Mouse (Mus musculus) limb, embryonic 14.5 days (tissue): ENCODE results near the gene Olfr1336. TPM values are rescaled to one million over a fixed set of nuclear protein-coding genes. Genes with fewer than 3 reads are reported as not detected.

Experiments used
- ATAC-seq: fragments of 200-750 bp; cut with Nextera tagmentation; 2 replicates; pipeline ENCODE4 v1.8.0; 2017; ENCODE audit warnings: low read depth, moderate number of reproducible peaks, moderate TSS enrichment; ENCODE audit not compliant: low FRiP score
- DNase-seq: peaks from one replicate; pipeline ENCODE4 v3.0.0-alpha.2; 2015; ENCODE audit warnings: low spot score
- H3K27ac ChIP-seq: fragments of 300-500 bp; sonication (generic); replicated peaks from 2 replicates; pipeline ENCODE4 v1.5.1; 2014; ENCODE audit warnings: low read depth, mild to moderate bottlenecking, low read length, moderate library complexity, mixed read lengths
- H3K27me3 ChIP-seq: fragments of 300-500 bp; sonication (generic); 2 replicates; pipeline ENCODE4 v1.6.1; 2014; ENCODE audit warnings: low read length, mixed read lengths; ENCODE audit not compliant: control insufficient read depth, insufficient read depth
- H3K36me3 ChIP-seq: fragments of 300-500 bp; sonication (generic); 2 replicates; pipeline ENCODE4 v1.6.1; 2014; ENCODE audit warnings: mild to moderate bottlenecking, low read length, moderate library complexity, mixed read lengths; ENCODE audit not compliant: control insufficient read depth, insufficient read depth
- H3K4me1 ChIP-seq: fragments of 300-500 bp; sonication (generic); 2 replicates; pipeline ENCODE4 v1.6.1; 2014; ENCODE audit warnings: antibody characterized with exemption, low read length, mixed read lengths; ENCODE audit not compliant: control insufficient read depth, insufficient read depth
- H3K4me2 ChIP-seq: fragments of 300-500 bp; sonication (generic); replicated peaks from 2 replicates; pipeline ENCODE4 v1.6.1; 2014; ENCODE audit warnings: low read depth, mild to moderate bottlenecking, low read length, moderate library complexity; ENCODE audit not compliant: severe bottlenecking
- H3K4me3 ChIP-seq: fragments of 300-500 bp; sonication (generic); replicated peaks from 2 replicates; pipeline ENCODE4 v1.5.1; 2014; ENCODE audit warnings: low read length
- H3K9ac ChIP-seq: fragments of 300-500 bp; sonication (generic); 2 replicates; pipeline ENCODE4 v1.6.1; 2014; ENCODE audit warnings: mild to moderate bottlenecking, low read depth, low read length, moderate library complexity; ENCODE audit not compliant: severe bottlenecking
- H3K9me3 ChIP-seq: fragments of 300-500 bp; sonication (generic); 2 replicates; pipeline ENCODE4 v1.6.1; 2016; ENCODE audit warnings: low read length; ENCODE audit not compliant: control insufficient read depth
- POLR2A ChIP-seq: fragments of 200-500 bp; IDR thresholded peaks from 2 replicates; pipeline ENCODE4 v1.8.0; 2012; ENCODE audit warnings: inconsistent platforms, mild to moderate bottlenecking, moderate library complexity, borderline replicate concordance; ENCODE audit not compliant: insufficient read depth, insufficient read length; ENCODE audit errors: extremely low read depth
- WGBS: fragments of 180-500 bp; shearing (Covaris S2); extraction: QIAGEN DNeasy Blood & Tissue Kit; methylation state at CpG from one replicate; pipeline ENCODE4 v1.1.7; 2014; 5-methylcytosine and 5-hydroxymethylcytosine counted together
- polyA plus RNA-seq, 2 experiments: library from polyadenylated mRNA; depleted of rRNA in 1 of 2; stranded (reverse) in 1 of 2; unstranded in 1 of 2; fragments of >200 nt; fragmentation: Nextera tagmentation in 1 of 2; extraction: Ambion mirVana in 1 of 2; gene quantifications; 2 replicates each; pipeline versions ENCODE4 v1.2.1 to v1.2.3; 2012 to 2014

Gene Olfr1336
- polyA plus RNA-seq, 2 experiments = not detected

DNA sequence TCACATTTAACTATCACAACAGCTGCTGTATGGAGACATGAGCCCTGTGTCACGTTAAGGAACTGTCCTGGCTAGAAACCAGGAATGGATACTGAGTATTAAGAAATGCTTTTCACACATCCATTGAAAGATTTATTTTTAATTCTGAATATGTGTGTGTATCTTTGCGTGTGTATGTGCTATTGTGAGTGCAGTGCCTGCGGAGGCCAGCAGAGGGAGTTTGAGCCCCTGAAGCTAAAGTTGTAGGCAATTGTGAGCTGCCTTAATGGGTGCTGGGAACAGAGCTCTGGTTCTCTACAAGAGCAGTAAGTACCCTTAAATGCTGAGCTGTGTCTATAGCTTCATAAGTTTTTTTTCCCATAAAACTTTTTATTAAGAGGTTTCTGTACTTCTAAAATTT is 26.6 kb upstream of the Olfr1336 start:
- Histone ChIP-seq H3K4me2 (no peak overlapping the region), H3K4me1 (no peaks in the 10 kb centered on the region), H3K36me3 (no peaks in the 10 kb centered on the region), H3K4me3 (no peak overlapping the region), H3K27me3 (no peaks in the 10 kb centered on the region), H3K9ac (no peak overlapping the region), H3K27ac (no peak overlapping the region), H3K9me3 (peaks cover 4% of the 10 kb centered on the region; the same call in 1 of the 2 replicates)
- no peak for TF ChIP-seq POLR2A
- no peak for ATAC-seq
- no peak for DNase-seq
- WGBS = 82% methylated on average over 3 of the region's 3 CpGs

DNA sequence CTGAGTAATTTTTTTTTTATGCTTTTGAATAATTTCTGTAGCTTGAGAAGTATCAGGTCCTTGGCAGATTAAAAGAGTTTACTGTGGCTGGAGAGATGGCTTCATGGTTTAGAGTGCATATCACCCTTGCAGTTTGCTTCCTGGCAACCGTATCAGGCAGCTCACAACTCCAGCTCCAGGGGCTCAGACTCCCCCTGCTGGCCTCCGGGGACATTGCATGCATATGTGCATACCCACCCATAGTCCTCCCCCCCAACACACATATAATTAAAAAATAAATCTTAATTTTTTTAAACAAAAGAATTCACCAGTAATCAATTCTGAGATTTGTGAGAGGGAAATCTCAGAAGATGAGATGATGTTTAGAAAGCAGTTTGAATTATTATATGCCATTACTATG is 25.6 kb upstream of the Olfr1336 start:
- H3K9me3 ChIP-seq = peaks cover 4% of the 10 kb centered on the region; the same call in 1 of the 2 replicates
- no peak overlapping the region for H3K4me2 ChIP-seq
- 42% methylated on average over 2 of the region's 2 CpGs for WGBS
- no peak overlapping the region for H3K9ac ChIP-seq
- H3K27ac ChIP-seq = no peak overlapping the region
- TF ChIP-seq POLR2A = no peak
- ATAC-seq (no peak), DNase-seq (no peak)
- no peak overlapping the region for H3K4me3 ChIP-seq
- no peaks in the 10 kb centered on the region for H3K36me3 ChIP-seq
- no peaks in the 10 kb centered on the region for H3K4me1 ChIP-seq
- H3K27me3 ChIP-seq = no peaks in the 10 kb centered on the region

DNA sequence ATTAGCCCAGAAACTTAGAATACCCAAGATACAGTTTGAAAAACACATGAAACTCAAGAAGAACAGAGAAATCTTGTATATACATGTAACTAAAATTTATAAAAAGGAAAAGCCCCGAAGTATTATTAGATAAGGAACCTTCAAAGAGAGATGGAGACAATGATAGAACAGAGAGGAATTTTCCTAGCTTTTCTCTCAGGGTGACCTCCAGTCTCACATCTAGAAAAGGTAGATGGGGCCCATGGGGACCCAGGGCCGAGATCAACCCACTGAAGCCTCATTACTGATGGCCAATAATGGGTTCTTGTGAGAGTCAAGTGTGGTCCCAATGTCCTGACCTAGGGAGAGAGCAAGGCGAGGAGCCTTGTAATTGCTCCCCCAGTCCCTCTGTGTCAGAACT is 17.6 kb upstream of the Olfr1336 start, which contains the start of gene Olfr1344:
Gene Olfr1344 (plus strand): TSS at position 301 of the 400 bp plus-strand sequence.
- Histone ChIP-seq H3K36me3 (no peaks in the 10 kb centered on the region), H3K4me2 (no peak within 1 kb of the TSS), H3K9me3 (no peaks in the 10 kb centered on the region), H3K4me1 (no peaks in the 10 kb centered on the region), H3K9ac (no peak within 1 kb of the TSS), H3K27ac (no peak within 1 kb of the TSS), H3K27me3 (no peaks in the 10 kb centered on the region), H3K4me3 (no peak within 1 kb of the TSS)
- TF ChIP-seq POLR2A = no peak
- no peak for DNase-seq
- no peak for ATAC-seq
- WGBS = 82% methylated on average over 3 of the region's 3 CpGs

DNA sequence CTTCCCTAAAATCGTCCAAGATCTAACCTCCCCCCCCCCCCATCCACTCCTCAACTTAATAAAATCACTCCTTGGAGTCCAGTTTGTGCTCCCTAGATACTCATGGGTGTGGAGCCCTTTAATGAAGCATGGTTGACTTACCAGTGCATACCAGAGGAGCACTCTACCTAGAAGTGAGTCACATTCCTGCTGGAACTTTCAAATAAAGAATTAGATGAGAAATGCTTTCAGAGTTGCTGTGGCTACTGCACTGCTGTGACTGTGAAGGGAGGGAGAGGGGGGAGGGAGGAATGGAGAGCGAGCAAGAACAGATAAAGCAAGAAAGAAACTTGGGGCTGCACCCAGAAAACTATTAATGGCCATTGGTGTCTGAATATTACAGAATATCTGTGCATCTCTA is 14.8 kb upstream of the Olfr1336 start:
- no peak for ATAC-seq
- no peak overlapping the region for H3K9ac ChIP-seq
- no peak overlapping the region for H3K4me3 ChIP-seq
- 70% methylated on average over 2 of the region's 2 CpGs for WGBS
- no peaks in the 10 kb centered on the region for H3K9me3 ChIP-seq
- H3K27me3 ChIP-seq = no peaks in the 10 kb centered on the region
- no peak for DNase-seq
- no peak overlapping the region for H3K27ac ChIP-seq
- TF ChIP-seq POLR2A = no peak
- no peaks in the 10 kb centered on the region for H3K4me1 ChIP-seq
- no peak overlapping the region for H3K4me2 ChIP-seq
- no peaks in the 10 kb centered on the region for H3K36me3 ChIP-seq

DNA sequence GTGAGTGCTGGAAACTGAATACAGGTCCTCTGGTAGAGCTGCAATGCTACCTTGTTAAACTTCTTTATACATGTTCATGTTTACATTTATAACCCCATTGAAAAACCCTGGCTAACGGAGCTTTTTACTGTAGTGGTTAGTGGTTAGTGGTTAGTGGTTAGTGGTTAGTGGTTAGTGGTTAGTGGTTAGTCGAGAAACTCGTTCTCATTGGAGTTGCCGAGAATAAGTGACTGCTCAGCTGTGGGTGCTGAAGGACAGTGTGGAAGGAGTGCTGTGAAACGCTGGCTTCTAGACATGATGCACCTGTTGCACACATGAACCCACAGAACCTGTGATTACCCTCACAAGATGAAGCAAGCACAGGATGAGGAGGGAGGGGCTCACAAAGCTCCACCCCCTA is 8.2 kb upstream of the Olfr1336 start:
- Histone ChIP-seq H3K27ac (no peak overlapping the region), H3K27me3 (no peaks in the 10 kb centered on the region), H3K4me2 (no peak overlapping the region), H3K4me3 (no peak overlapping the region), H3K9ac (no peak overlapping the region), H3K36me3 (no peaks in the 10 kb centered on the region), H3K9me3 (no peaks in the 10 kb centered on the region), H3K4me1 (no peaks in the 10 kb centered on the region)
- 79% methylated on average over 5 of the region's 5 CpGs for WGBS
- no peak for ATAC-seq
- DNase-seq = no peak
- no peak for TF ChIP-seq POLR2A

DNA sequence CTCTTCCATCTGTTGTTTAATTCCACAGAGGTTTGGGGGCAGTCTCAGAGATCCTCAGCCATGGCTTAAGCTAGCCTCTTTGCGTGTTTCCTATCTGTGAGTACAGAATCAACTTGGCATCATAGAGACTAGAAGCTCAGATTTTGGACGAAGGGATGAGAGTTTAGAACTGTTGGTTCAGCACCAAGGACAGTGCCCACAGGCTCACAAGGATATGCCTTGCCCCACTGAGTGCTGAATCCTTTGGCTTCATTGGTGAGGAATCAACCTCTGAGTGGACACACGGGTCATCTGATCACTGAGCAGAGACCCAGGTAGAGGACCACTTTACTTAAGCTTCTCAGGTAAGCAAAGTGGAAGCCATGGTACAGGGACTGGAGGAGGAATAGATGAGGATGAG is 431 bp downstream of the Olfr1336 start:
- Histone ChIP-seq H3K4me1 (no peaks in the 10 kb centered on the region), H3K36me3 (no peaks in the 10 kb centered on the region), H3K4me3 (no peak overlapping the region), H3K9ac (no peak overlapping the region), H3K4me2 (no peak overlapping the region), H3K9me3 (no peaks in the 10 kb centered on the region), H3K27ac (no peak overlapping the region), H3K27me3 (no peaks in the 10 kb centered on the region)
- no peak for TF ChIP-seq POLR2A
- no peak for ATAC-seq
- no peak for DNase-seq
- WGBS = 35% methylated on average over 3 of the region's 3 CpGs
